Mouse (Mus musculus) G1E (cell line): ENCODE data around the gene Ifnl3.

ENCODE experiments used
- CTCF ChIP-seq: IDR thresholded peaks from 2 replicates; pipeline ENCODE4 v1.5.1; 2012; ENCODE audit warnings: low read depth, low read length, inconsistent platforms, mixed read lengths
- GATA1 ChIP-seq: IDR thresholded peaks from 2 replicates; pipeline ENCODE4 v1.6.1; 2012; ENCODE audit warnings: borderline replicate concordance, low read length, inconsistent platforms, mixed read lengths
- GATA2 ChIP-seq: IDR thresholded peaks from 2 replicates; pipeline ENCODE4 v1.6.1; 2012; ENCODE audit warnings: low read depth, low read length, inconsistent platforms, borderline replicate concordance
- POLR2AphosphoS5 ChIP-seq: IDR thresholded peaks from 2 replicates; pipeline ENCODE4 v1.6.1; 2012; ENCODE audit warnings: low read depth, low read length, inconsistent platforms; ENCODE audit not compliant: insufficient replicate concordance
- TAL1 ChIP-seq: conservative IDR thresholded peaks from 2 replicates; pipeline ENCODE4 v1.6.1; 2012; ENCODE audit warnings: low read depth, low read length, inconsistent platforms, mixed read lengths

- TF ChIP-seq CTCF = no peak
- no peak for TF ChIP-seq GATA1
- no peak for TF ChIP-seq TAL1
- TF ChIP-seq POLR2AphosphoS5 = no peak
- TF ChIP-seq GATA2 = no peak
Observed at GRCm38 (mm10) chr7:28547154-28547553, 24.5 kb downstream of the Ifnl3 start, which contains the start of gene Nccrp1.
